Mouse (Mus musculus) midbrain, postnatal 0 days (tissue): ENCODE results near the gene Kbtbd2. TPM values are rescaled to one million over a fixed set of nuclear protein-coding genes. Genes with fewer than 3 reads are reported as not detected.
A peak's percentile ranks its signal among the peaks of the same experiment; 100 is the strongest.

Experiments
- ATAC-seq: fragments of 200-750 bp; cut with Nextera tagmentation; 2 replicates; pipeline ENCODE4 v1.8.0; 2017; ENCODE audit warnings: moderate number of reproducible peaks, mild to moderate bottlenecking, moderate TSS enrichment, moderate library complexity; ENCODE audit not compliant: low FRiP score
- DNase-seq: peaks from one replicate; pipeline ENCODE4 v3.0.0-alpha.2; 2015; ENCODE audit warnings: low spot score
- H3K27ac ChIP-seq: fragments of 300-500 bp; sonication (generic); 2 replicates; pipeline ENCODE4 v1.5.1; 2014; ENCODE audit warnings: low read depth, mild to moderate bottlenecking, low read length, mixed read lengths
- H3K27me3 ChIP-seq: fragments of 300-500 bp; sonication (generic); 2 replicates; pipeline ENCODE4 v1.6.1; 2014; ENCODE audit warnings: low read length, control low read depth, mixed read lengths; ENCODE audit not compliant: insufficient read depth
- H3K36me3 ChIP-seq: fragments of 300-500 bp; sonication (generic); 2 replicates; pipeline ENCODE4 v1.6.1; 2014; ENCODE audit warnings: low read length, control low read depth, mixed read lengths; ENCODE audit not compliant: insufficient read depth
- H3K4me1 ChIP-seq: fragments of 300-500 bp; sonication (generic); 2 replicates; pipeline ENCODE4 v1.6.1; 2014; ENCODE audit warnings: mild to moderate bottlenecking, control low read depth, antibody characterized with exemption, low read length, mixed read lengths; ENCODE audit not compliant: insufficient read depth
- H3K4me2 ChIP-seq: fragments of 300-500 bp; sonication (generic); 2 replicates; pipeline ENCODE4 v1.6.1; 2014; ENCODE audit warnings: low read depth, mild to moderate bottlenecking, low read length, mixed read lengths; ENCODE audit not compliant: poor library complexity, severe bottlenecking
- H3K4me3 ChIP-seq: fragments of 300-500 bp; sonication (generic); 2 replicates; pipeline ENCODE4 v1.5.1; 2014; ENCODE audit warnings: low read depth, mild to moderate bottlenecking, low read length, moderate library complexity
- H3K9ac ChIP-seq: fragments of 300-500 bp; sonication (generic); replicated peaks from 2 replicates; pipeline ENCODE4 v1.6.1; 2014; ENCODE audit warnings: mild to moderate bottlenecking, low read length, moderate library complexity, mixed read lengths; ENCODE audit not compliant: poor library complexity, severe bottlenecking
- H3K9me3 ChIP-seq: fragments of 300-500 bp; sonication (generic); 2 replicates; pipeline ENCODE4 v1.6.1; 2016; ENCODE audit warnings: low read length, control low read depth
- CTCF ChIP-seq: IDR thresholded peaks from 2 replicates; pipeline ENCODE4 v1.5.1; 2016; ENCODE audit warnings: antibody characterized with exemption, mild to moderate bottlenecking
- WGBS: fragments of 180-500 bp; shearing (Covaris S2); extraction: QIAGEN DNeasy Blood & Tissue Kit; methylation state at CpG from one replicate; pipeline ENCODE4 v1.1.7; 2014; 5-methylcytosine and 5-hydroxymethylcytosine counted together
- polyA plus RNA-seq: library from polyadenylated mRNA; unstranded; fragments of >200 nt; fragmentation: Nextera tagmentation; extraction: Ambion mirVana; gene quantifications from 2 replicates; pipeline ENCODE4 v1.2.1, GENCODE M21; 2015
- total RNA-seq: library from RNA; depleted of rRNA; stranded (reverse); fragments of >200 nt; gene quantifications from 2 replicates; pipeline ENCODE4 v1.2.3, GENCODE M21; 2014; rRNA removed

The Kbtbd2 gene
- total and polyA plus RNA-seq, 2 experiments from 2014 or later, result 18.4 to 36.9 TPM

GRCm38 (mm10) chr6:56756117-56756516 is 41.5 kb downstream of the Kbtbd2 start:
- WGBS, result 87% methylated on average over 1 of the region's 1 CpGs
- Histone ChIP-seq H3K4me1 (no peaks in the 10 kb centered on the region), H3K9me3 (no peaks in the 10 kb centered on the region), H3K36me3 (peaks cover 35% of the 10 kb centered on the region; the same call in 1 of the 2 replicates), H3K27ac (no peak overlapping the region), H3K4me2 (no peak overlapping the region), H3K27me3 (no peaks in the 10 kb centered on the region), H3K9ac (no peak overlapping the region), H3K4me3 (no peak overlapping the region)
- ATAC-seq (no peak), DNase-seq (no peak)
- TF ChIP-seq CTCF, result no peak

GRCm38 (mm10) chr6:56753719-56754118 is 43.9 kb downstream of the Kbtbd2 start:
- WGBS, result 97% methylated on average over 3 of the region's 3 CpGs
- Histone ChIP-seq H3K36me3 (peaks cover 29% of the 10 kb centered on the region; the same call in 1 of the 2 replicates), H3K27ac (no peak overlapping the region), H3K4me1 (no peaks in the 10 kb centered on the region), H3K9ac (no peak overlapping the region), H3K27me3 (no peaks in the 10 kb centered on the region), H3K4me3 (no peak overlapping the region), H3K4me2 (no peak overlapping the region), H3K9me3 (no peaks in the 10 kb centered on the region)
- no peak for DNase-seq
- ATAC-seq, result no peak
- TF ChIP-seq CTCF, result no peak

GRCm38 (mm10) chr6:56745950-56746543 is 51.6 kb downstream of the Kbtbd2 start:
- ATAC-seq, result no peak; the same call in 1 of the 2 replicates
- no peaks in the 10 kb centered on the region for H3K27me3 ChIP-seq
- H3K9ac ChIP-seq, result no peak overlapping the region
- DNase-seq, result peak; percentile 88
- H3K4me1 ChIP-seq, result no peaks in the 10 kb centered on the region
- H3K27ac ChIP-seq, result no peak overlapping the region
- H3K36me3 ChIP-seq, result peaks cover 7% of the 10 kb centered on the region
- 52% methylated on average over 5 of the region's 5 CpGs for WGBS
- H3K9me3 ChIP-seq, result no peaks in the 10 kb centered on the region
- no peak for TF ChIP-seq CTCF
- no peak overlapping the region for H3K4me3 ChIP-seq
- H3K4me2 ChIP-seq, result no peak overlapping the region

GRCm38 (mm10) chr6:56732545-56732944 is 65.1 kb downstream of the Kbtbd2 start:
- Histone ChIP-seq H3K4me2 (no peak overlapping the region), H3K36me3 (peaks cover 36% of the 10 kb centered on the region), H3K4me1 (no peaks in the 10 kb centered on the region), H3K9ac (no peak overlapping the region), H3K27me3 (no peaks in the 10 kb centered on the region), H3K9me3 (no peaks in the 10 kb centered on the region), H3K27ac (no peak overlapping the region), H3K4me3 (no peak overlapping the region)
- WGBS, result 65% methylated on average over 2 of the region's 2 CpGs
- TF ChIP-seq CTCF, result no peak
- no peak for ATAC-seq
- no peak for DNase-seq

Other genes starting within 250 kb of the Kbtbd2 start
- 10.3 and 17.1 TPM in 2 replicates for gene Pde1c, start 228.7 kb downstream of the Kbtbd2 start, total RNA-seq
- gene Pde1c, start 228.7 kb downstream of the Kbtbd2 start, polyA plus RNA-seq, result 4.0 and 4.7 TPM in 2 replicates
- 36.8 and 44.7 TPM in 2 replicates for gene Lsm5, start 93.1 kb downstream of the Kbtbd2 start, total RNA-seq
- 84.3 and 90.5 TPM in 2 replicates for gene Lsm5, start 93.1 kb downstream of the Kbtbd2 start, polyA plus RNA-seq
- 46.9 and 59.3 TPM in 2 replicates for gene Avl9, start 82.9 kb downstream of the Kbtbd2 start, total RNA-seq
- 15.6 and 19.7 TPM in 2 replicates for gene Avl9, start 82.9 kb downstream of the Kbtbd2 start, polyA plus RNA-seq
- gene Fkbp9, start 34.2 kb upstream of the Kbtbd2 start, total RNA-seq, result 44.8 and 46.5 TPM in 2 replicates
- gene Fkbp9, start 34.2 kb upstream of the Kbtbd2 start, polyA plus RNA-seq, result 31.9 and 36.7 TPM in 2 replicates
- 83.2 and 98.4 TPM in 2 replicates for gene Nt5c3, start 126.1 kb upstream of the Kbtbd2 start, total RNA-seq
- gene Nt5c3, start 126.1 kb upstream of the Kbtbd2 start, polyA plus RNA-seq, result 181 and 182 TPM in 2 replicates
- gene Vmn1r4, start 126.2 kb upstream of the Kbtbd2 start, total RNA-seq, result 0.33 and 1.7 TPM in 2 replicates
- gene Vmn1r4, start 126.2 kb upstream of the Kbtbd2 start, polyA plus RNA-seq, result 0.46 and 0.88 TPM in 2 replicates
- gene Vmn1r5, start 172.5 kb upstream of the Kbtbd2 start, total RNA-seq, result not detected in 2 replicates
- gene Vmn1r5, start 172.5 kb upstream of the Kbtbd2 start, polyA plus RNA-seq, result not detected in 2 replicates
- gene Vmn1r6, start 199.4 kb upstream of the Kbtbd2 start, total RNA-seq, result not detected in 2 replicates
- not detected in 2 replicates for gene Vmn1r6, start 199.4 kb upstream of the Kbtbd2 start, polyA plus RNA-seq
- not detected in 2 replicates for gene Vmn1r7, start 227.5 kb upstream of the Kbtbd2 start, total RNA-seq
- gene Vmn1r7, start 227.5 kb upstream of the Kbtbd2 start, polyA plus RNA-seq, result not detected in 2 replicates
- gene Vmn1r8, start 234.5 kb upstream of the Kbtbd2 start, total RNA-seq, result not detected in 2 replicates
- not detected in 2 replicates for gene Vmn1r8, start 234.5 kb upstream of the Kbtbd2 start, polyA plus RNA-seq